Mouse (Mus musculus): ENCODE measurements around the gene Meis1.

Gene Meis1

DNA sequence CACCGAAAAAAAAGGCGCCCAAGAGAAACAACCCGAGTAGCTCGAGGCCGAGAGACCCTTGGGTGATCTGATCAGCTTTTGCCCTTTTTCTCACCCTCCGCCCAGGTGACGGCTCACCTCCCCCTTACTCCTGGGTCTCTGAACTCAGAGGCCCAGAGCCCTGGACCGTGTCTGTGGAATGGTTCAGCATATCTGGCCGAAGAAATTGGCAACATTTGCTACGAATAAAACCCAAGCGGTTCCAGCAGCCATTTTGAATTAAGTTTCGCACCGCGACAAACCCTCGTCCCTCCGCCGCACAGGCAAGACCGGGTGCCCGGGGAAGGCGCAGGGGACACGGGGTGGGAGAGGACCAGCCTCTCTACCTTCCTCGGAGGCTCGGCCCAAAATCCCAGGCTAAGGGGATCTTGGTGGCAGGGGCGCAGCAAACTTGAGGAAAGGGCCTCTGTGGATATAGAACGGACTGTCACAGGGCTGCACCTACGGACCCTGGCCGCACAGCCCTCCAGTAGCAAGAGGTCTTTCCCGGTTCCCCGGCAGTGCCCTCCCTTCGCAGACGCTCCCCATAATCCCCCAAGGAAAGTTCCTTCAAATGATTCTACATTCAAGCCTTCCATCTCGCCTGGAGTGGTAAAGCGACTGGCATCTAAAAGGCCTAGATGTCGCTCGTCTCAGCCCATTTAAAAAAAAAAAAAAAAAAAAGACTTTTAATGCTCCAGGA lies 4.2 kb downstream of the Meis1 start:
- DNase-seq (ENCODE audit: low read depth, low spot score): peak; percentile 62

DNA sequence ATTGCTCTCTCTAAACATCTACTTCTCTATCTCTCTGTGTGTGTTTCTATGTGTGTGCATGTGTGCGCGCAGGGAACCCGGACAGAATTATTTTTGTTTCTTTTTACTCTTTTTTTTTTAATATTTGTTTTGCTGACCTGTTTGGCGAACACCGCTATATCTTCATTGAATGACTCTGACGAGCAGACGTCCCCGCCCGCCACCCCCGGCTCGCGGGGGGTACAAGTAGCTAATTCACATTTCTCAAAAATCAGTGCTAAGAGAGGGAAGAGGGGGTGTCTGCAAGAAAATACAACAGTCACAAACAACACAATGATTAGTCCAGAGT lies 4.7 kb downstream of the Meis1 start:
- no peak for DNase-seq (ENCODE audit: low read depth, low spot score)

DNA sequence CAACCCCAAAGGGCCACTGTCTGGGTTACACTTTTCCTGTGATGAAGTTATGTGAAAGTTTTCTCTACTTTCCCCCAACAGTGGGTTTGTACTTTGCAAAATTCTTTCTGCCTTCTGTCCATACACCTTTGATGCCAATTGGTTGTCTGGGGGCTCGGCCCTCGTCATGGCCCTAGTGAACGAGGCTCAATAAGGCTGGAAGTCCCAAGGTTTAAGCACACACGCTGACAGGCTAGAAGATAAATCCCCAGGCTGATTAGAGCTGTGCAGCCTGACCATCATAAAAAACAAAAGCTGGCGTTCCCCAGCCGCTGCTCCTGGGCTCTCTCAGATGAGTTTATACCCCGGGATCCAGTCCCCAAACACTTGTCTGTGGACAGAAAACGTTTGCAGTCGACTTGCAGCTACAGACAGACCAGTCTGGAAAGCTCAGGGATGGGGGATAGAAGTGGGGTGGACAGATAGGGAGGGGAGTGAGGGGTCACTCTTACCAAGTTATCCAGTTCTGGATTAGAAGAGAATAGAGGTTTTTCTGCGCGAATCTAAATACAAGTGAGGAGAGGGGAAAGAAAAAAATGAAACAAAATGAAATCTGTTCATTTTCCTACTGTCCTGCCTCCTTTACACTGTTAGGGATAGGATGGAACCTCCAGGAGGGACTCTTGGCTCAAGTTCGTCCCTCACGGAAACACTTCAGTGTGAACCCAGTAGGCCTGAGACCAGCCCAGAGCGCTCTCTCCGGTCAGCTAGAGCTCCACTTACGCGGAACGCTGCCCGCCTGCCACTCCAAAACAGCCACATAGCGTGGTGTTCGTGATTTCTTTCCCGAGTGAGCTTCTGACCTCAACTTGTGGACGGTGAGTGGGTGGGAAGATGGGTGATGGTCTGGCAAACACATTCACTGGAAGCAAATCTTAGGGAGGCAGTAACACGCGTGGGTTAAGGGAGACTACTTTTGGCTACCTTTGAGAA lies 5.4 kb downstream of the Meis1 start:
- peak; percentile 61 for DNase-seq (ENCODE audit: low read depth, low spot score)

DNA sequence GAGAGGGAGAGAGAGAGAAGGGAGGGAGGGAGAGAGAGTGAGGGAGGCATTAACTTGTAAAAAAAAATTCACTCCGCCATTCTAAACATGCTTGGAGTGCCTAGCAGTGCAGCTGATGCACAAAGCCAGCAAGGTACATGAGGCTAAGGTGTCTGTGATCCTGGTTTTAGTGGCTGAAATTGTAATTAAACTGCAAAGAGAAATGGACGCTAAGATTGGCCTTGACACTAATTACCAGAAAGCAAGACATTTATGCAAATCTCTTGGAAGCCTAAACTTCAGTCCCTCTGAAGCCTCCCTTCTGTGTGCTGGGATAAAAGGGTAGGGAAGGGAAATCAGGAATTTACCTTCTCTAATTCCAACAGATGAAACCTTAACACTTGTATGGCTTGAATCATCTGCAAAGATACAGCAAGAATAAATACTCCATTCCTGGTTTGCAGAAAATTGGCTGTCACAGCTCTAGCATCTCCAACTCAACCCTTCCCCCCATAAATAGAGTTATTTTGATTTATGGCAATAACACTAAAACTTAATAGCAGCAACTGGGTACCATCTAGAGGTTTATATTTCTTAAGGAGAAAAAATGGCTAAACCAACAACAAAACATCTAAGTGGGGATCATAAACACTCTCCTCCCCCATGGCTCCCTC lies 6.2 kb downstream of the Meis1 start:
- no peak for DNase-seq (ENCODE audit: low read depth, low spot score)

DNA sequence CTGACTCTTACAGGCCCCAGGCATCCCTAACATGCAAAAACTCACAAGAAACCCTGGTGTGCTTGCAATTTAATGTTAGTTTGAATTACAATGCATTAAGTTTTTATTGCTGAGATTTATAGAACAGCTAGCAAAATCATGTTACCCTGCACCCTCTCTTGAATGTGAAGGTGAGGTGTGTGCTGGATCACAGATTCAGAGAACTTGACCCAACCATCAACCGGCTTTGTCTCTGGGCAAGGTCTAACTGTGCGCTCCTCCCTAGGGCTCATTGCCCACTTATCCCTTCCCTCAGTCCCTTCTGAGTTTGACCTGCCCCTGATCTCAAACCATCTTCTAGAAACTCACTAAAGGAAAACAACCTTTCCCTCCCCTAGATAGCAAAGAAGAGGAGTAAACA lies 6.8 kb downstream of the Meis1 start:
- peak; percentile 35 for DNase-seq (ENCODE audit: low read depth, low spot score)

DNA sequence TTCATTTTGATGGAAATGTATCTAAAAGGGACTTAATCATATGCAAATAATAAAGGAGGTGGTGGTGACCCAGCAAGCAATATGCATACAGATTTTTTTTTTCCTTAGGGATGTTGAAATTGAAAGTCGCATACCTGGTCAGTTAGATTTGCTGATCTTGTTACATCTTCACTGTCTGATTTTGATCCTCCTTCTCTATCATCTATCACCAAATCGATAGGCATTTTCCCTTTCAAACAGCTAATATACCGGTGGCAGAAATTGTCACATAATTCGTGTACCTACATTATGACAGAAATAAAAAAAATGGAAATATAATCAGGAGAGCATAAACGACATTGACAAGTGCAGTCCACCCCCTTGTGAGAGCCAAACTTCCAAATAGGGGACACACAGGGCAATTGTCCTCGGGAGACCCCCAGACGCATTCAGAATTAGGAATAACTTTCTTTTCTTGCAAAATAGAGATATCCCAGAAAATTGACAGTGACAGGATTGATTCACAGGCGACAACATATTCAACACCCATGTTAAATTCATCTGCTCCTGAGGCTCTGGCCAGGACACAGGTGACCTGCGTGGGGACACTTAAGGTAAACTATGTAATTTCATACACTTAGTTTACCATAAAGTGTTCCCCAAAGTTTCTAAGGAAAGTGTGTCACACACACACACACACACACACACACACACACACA lies 7.5 kb downstream of the Meis1 start:
- DNase-seq (ENCODE audit: low read depth, low spot score): no peak

DNA sequence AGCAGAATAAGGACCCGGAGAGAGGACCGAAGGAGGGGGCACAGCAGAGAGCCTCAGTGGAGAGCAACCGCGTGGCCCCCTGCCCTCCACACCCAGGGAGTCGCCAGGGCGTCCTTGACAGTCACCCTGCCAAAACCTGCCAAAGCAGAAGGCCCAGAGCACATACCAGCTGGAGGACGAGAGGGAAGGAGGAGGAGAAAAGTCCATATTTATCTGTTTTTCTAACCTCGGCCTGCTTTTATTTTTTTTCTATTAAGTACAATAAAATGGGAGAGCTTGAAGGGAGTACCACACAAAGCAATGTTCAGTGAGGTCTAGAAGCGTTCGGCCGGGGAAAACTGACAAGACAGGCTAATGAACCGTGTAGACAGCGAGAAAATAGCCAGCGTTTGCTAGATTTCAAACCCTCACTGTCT lies 8.4 kb downstream of the Meis1 start:
- no peak for DNase-seq (ENCODE audit: low read depth, low spot score)

DNA sequence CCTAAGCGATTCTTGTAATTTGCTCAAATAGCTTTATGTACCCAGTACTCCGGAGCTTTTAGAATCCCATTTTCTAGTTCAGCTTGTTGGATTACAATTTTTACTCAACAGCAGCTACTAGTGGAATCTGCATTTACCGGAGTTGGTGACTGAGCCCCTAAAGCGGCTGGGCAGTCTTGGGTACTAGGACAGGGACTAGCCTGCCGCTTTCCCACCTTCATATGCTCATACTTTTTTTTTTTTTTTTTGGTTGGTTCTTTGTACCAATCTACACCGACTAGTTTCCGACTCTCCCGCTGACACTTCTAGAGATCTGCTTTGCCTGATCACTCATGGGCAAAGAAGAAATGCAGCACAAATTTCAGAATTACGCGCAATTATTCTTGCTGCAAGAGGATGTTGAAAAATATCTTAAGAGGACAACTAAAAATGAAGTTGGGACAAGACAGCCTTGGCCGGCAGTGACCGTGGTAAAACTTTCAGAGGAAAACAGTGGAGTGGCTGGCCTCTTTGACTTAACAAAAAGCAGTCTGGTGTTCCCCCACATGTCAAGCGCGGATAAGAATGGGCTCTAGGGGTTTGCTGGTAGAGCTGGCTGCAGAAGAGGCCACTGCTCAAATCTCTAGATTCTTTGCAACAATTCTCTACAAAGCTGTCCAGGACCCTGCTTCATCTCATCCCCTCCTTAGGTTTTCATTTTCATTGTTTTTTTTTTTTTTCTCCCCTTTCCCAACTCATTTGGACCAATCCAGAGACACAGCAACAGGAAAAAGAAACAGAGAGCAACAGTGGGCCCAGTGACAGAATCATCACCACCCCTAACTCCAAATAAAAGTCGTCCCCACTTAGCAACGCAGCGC lies 9.0 kb downstream of the Meis1 start:
- DNase-seq (ENCODE audit: low read depth, low spot score): no peak

DNA sequence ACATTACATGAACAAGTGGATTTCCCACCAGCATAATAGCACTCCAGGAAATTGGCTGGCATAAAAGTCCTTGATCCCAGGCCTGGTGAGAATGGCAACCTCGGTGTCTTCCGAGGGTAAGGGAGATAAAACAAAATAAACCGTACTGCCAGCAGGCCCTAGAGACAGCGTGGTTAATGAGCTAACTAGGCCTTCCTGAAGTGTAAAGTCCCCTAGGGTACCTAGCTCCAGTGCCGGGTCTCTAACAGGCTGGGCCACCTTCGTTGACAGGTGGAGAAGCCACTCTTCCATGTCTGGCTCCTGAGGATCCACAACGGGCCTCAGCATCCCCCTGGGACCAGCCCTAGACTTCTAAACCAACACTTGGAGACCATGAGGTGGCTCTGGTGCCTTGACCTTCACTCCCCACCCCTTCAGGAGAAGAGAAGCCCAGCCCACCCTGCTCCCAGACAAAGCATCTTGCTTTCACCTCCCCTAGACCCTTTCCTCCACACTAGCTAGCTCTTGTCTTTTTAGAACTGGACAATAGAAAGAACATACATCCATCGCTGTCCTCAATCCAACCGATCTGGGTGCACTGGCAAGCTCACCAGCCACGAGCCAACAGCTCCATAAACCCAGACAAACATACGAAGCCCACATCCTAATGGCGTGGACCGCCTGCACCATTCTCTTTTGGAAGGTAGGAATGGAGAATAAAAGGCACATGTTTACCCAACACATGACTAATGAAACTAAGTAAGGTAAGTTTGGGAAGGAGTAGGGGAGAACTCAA lies 10.0 kb downstream of the Meis1 start:
- no peak for DNase-seq (ENCODE audit: low read depth, low spot score)

DNA sequence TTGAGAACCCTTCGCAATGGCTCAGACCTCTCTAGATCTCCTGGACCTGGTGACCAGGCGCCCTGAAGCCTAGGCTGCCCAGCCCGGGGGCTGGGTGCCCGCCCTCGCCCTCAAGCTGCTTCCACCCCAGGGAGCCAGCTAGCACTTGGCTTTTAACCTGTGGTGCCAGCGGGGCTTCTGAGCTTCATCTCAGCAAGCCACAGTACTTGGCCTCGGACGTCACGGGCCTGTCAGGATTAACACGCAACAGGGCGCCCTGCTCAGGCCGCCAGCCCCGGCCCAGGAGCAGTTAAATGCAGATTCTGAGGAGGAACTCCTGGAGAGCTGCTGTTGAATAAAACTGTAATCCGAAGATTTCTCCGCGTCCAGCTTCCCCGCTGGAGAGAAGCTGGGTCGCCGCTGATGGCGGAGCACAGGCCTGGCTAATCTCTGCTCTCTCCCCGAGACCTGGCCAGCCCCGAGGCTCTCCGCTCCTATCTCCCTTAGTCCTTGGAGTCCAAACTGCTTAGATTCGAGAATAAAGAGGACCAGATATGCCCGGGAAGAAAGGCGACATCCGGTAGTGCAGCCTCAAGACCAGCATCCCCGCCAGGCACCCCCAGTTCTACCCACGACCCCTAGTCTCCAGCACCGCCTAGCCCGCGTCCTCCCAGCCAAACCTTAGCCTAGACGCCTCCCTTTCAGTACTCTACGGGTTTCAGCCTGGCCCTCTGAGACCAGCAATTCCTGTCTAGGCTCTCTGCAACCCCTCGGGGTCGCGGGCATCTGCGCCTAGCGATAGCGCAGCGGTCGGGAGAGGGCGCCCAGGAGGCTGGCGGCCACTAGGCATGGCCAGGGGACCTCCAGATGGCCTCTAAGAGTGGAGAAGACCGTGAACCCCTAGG lies 11.0 kb downstream of the Meis1 start:
- DNase-seq (ENCODE audit: low read depth, low spot score): peak; percentile 47

DNA sequence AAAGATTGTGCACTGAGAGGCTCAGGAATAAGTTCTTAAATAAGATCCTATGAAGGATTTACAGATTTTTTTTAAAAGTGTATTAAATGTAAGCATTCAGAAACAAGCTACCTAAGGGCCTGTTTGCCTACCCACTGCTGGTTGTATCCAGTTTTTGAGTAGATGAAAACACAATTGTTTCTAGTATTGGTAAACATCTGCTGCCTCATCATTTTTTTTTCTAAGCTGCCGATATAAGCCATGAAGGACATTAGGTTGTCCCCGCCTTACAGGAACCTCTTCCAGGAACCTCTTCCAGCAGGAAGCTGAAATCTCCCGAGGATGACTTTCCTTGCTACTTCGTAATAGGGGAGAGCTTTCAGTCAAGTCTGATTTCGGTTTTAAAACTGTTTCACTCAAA lies 11.7 kb downstream of the Meis1 start:
- no peak for DNase-seq (ENCODE audit: low read depth, low spot score)

DNA sequence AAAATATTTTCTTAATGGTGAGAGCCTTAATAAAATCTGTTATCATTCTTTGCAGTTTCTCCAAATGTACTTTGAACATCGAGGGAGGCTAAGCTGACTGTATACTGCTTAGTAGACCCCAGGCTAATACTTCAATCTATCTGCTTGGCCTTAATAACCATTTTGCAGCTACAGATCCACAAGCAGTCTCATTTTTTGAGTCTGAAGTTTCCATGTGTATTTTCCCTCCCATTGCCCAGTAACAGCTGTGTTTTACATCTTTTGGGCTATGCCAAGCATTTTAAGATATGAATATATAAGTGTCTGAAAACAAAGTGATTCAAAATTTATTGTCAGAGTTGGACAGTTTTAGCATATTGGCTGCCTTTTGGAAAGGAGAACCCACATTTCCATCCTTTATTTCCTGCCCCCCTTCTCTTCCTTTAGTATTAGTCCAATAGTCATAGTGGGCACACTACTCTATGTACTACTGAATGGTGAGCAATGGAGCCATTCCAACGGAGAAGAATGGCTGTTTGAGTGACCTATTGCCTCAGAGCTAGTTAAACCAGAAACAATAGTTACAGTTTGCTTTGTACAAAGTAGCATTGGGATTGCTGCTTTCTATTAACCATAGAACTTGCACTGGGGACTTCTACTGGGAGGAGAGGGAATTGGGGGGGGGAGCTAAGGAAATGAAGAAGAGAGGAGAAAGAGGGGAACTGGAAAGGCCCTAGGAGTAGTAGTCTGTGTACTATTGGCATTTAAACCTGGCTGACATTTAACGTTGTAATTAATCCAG lies 12.7 kb downstream of the Meis1 start:
- DNase-seq (ENCODE audit: low read depth, low spot score): no peak

DNA sequence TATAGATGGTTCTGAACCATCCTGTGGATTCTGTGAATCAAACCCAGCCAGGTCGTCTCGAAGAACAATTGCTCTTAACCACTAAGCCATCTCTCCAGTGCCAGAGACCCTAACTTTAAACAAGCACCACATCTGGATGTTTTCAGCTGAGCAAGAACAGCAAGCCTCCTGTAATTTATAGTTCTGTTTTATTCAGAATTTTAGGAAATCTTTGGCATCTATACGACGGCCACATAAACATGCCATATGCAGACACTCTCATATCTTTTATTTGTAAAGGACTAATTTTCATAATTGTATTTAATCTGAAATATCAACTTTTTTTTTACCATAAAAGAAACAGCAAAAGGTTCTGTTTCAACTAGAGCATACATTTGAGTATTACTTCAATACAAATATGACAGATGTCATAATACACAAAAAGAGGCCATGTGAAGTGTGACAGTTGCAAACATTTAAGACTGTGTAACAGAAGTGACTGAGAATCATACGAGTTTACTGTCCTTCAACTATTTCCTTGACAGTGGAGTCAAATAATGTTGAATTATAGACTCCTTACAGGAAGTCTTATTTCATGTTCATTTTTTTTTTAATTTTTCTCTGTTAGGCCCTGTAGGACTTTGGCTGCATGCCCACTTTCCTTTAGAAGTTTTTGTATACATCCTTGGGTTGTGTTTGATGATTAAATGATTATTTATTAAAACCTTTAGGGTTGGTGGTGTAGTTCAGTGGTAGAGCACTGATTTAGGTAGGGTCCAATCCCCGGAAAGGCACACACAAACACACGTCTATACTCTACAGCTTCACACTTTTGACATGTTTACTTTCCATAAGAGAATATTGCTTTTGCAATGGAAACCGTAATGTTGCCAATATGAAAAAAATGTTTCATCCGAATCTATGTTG lies 13.5 kb downstream of the Meis1 start:
- DNase-seq (ENCODE audit: low read depth, low spot score): no peak

DNA sequence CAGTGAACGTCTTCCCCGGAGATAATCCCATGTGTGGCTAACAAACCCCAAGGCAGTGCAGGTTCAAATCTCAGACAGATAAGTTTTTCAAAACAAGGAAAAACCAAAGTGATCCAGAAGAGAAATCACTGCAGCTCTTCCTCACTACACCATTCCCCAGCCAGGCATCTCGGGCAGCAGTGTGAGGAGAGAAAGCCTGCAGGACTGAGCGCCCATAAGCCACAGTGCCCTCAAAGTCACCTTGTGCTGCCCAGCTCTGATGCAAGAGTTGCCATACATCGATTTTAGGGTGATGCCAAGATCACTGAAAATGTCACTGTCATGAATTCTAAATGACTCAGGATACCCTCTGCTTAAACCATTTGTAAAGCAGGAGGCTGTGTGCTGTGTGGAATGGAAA lies 15.7 kb downstream of the Meis1 start:
- DNase-seq (ENCODE audit: low read depth, low spot score): no peak

DNA sequence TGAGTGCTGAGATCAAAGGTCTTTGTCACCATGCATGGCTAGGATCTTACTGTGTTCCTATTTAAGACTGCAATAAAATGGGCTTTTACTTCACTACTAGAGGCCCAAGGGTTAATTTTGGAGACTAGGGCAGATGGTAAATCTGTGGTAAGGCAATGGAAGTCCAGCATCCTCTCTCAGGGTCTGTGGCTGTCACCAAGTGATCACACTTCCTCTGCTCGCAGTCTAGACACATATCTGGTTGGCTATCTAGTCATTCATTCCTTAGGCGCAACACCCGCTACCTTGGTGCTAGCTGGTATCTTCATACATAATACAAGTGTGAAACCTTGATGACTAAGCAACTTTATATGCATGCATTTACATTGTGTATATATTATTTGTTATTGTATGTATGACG lies 22.0 kb downstream of the Meis1 start:
- no peak for DNase-seq (ENCODE audit: low read depth, low spot score)

DNA sequence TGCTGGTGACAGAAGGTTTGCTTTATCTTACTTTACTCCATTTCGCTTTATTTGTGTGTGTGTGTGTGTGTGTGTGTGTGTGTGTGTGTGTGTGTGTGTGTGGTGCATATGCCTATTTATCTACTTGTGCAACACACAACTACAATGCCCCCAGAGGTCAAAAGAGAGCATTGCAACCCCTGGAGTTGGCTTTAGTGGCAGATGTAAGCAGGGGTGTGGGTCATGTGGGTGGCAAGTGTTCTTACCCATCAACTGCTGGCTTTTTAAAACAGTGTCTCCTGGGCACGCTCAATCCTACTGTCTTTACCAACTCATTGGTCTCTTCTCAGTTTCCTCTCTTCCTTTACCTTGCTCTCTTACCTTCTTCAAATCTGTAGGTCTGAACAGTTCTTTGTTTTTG lies 22.5 kb downstream of the Meis1 start:
- peak; percentile 31 for DNase-seq (ENCODE audit: low read depth, low spot score)

DNA sequence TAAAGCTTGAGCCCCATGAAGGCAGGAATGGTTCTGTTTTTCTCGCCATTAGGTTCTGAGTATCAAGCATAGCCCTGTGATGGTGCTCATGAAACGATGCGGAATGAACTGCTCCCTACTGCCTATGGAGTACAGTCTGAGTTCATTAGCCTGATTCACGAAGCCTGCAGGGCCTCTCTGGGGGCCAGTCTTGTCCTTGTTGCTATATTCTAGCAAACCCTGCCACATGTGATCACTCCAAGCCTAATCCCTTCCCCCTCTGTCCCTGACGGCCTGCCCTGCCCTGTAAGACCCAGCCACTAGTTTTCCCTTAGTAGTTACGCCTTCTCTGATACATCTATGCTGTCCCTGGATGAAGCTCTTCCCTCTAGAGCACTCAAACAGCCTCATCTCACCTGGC lies 26.0 kb downstream of the Meis1 start:
- no peak for DNase-seq (ENCODE audit: low read depth, low spot score)

Measured in ES-CJ7 (cell line).